Mouse (Mus musculus) monocyte, adult 5-6 weeks (primary cell): ENCODE results near the gene Crnn. TPM values are rescaled to one million over a fixed set of nuclear protein-coding genes. Genes with fewer than 3 reads are reported as not detected.

ENCODE experiments used
- ATAC-seq: fragments of 153-309, 156-312 bp; replicated peaks from 2 replicates; pipeline ENCODE4 v1.8.0; 2017; ENCODE audit warnings: mild to moderate bottlenecking; ENCODE audit not compliant: low TSS enrichment, insufficient number of reproducible peaks, severe bottlenecking, poor library complexity, low FRiP score
- total RNA-seq: library from RNA; stranded (forward); fragments of 200-1000, 200-491, 200-594 nt; gene quantifications from 3 replicates; pipeline ENCODE4 v1.2.3, GENCODE M21; 2017

Crnn gene
- not detected in 3 replicates for total RNA-seq

DNA sequence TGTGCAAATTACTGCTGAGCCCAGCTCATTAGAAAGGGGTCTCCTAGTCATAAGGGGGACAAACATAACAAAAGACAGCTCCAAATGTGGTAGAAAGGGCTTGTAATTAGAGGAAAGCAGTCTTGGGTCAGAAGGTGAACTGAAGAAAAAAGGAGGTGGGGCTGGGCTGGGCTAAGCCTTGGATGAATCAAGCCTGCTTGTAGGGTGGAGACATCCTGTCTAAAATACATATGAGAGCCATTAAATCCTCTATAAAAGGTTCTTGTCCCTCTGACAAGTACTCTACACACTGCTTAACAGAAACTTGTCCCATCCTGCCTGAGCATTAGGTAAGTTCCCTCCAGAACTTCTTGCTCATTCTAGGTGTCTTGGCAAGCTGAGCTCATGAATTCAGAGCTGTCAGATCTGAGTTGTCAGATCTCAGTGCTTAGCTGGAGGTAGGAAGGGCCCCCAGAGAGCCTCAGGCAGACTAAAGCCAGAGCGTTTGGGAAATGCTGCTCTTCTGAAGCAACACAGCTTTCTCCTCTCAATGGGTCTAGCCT, at the start of gene Crnn:
TSS of gene Crnn (plus strand) at position 278 of the 542 bp plus-strand sequence.
- no peak for ATAC-seq

- ATAC-seq = no peak
Observed at GRCm38 (mm10) chr3:93096447-93096846, 48.1 kb upstream of the Crnn start.

- no peak for ATAC-seq
Observed at GRCm38 (mm10) chr3:93111668-93112067, 32.9 kb upstream of the Crnn start.

DNA sequence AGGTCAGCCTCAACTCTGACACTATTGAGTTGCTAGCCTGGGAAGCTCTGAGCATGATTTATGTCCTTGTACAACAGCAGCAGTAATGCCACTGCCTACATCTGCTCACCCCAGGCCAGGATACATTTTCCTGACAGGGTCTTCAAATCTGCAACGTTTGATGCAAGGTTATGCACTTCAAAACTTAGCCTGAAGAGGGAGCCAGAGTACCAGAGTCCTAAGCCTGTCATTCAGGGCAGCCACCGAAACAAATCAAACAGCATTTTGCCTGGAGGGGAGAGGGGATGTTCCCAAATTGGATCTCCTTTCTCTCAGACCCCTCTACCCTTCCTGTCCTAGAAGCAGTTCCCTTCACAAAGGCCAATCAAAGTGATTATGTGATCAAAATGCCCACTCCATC, 30.1 kb upstream of the Crnn start:
- ATAC-seq = no peak

GRCm38 (mm10) chr3:93119101-93119500, 25.5 kb upstream of the Crnn start:
- ATAC-seq = no peak

DNA sequence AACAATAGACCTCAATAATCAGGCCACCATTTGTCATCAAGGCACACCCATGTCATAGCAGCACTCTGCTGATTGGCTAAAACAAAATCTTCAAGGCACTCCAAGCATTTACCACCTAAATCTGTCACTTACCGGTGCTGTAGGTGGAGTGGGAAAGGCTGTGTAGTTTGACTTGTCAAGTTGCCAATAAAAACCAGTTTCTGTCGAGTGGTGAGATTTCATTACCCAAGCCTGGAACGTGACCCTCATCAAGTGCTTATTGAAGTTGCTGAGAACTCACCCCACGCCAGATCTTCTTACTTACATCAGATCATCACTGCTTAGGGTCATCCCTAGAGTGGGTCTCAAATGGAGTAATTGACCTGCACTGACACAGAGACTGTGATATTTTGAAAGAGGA, 16.5 kb upstream of the Crnn start:
- ATAC-seq = no peak

DNA sequence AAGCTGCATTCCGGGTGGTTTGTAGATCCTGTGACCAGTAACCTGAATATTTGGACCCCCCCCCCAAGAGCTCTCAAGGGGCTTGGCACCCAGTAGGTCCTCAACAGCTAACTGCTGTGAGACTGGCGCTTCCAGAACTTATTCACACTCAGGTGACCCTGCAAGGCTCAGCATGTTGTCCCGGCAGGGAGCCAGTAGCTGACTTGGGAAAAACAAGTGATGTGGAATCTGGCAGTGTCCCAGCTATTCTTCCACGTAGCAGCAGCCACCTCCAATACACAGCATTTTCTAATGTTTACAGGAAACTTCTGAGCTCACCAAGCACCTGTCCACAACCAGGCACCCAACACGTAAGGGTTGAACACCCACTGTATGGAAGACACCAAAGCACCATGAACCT, 15.5 kb upstream of the Crnn start:
- ATAC-seq = no peak

DNA sequence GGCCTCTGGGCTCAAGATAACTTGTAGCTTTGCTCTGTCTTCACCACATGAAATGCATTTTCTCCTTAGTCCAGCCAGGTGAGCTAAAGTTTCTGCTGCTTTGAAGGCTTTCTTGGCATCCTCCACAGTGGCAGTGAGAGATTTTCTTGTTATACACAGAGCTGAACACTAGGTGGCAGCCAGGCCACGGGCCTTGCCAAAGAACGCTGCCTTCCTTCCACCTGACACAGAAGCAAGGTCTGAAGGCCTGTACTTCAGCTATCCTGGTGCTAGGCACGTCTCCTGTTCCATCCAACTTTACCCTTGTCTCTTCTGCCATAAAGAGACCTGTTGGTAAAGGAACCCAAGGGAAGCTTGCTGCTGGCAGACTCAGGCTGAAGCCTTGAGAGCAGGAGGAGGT, 14.1 kb upstream of the Crnn start:
- ATAC-seq = no peak

- ATAC-seq = no peak
Observed at GRCm38 (mm10) chr3:93162502-93162901, 17.9 kb downstream of the Crnn start.

DNA sequence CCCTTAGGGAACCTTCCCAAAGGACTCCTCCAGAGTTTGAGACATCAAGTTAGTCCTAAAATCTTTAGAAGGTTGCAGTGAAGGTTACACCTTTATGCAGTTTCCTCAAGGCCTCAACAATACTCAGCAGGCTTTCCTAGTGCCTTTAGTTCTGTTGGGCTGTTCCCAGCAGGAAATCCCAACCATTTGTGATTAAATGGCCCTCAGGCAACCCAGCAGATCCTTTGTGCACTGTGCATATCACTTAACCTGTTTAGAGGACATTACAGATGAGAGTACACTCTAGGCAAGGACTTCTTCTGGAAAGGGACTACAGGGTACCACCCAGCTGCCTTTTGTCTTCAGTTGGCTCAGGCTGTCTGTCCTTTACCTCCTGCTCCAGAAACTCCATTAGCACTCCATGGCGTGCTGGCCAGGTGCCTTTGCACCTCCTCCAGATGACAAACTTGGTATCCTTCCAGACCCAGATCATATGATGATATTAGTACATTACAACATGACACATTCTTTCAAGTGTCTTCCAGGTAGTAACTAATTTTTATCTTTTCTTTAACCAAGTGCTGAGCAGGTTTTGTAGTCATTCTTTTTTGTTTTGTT, 18.5 kb downstream of the Crnn start:
- ATAC-seq = no peak

GRCm38 (mm10) chr3:93180856-93181255, 36.3 kb downstream of the Crnn start:
- ATAC-seq = no peak

DNA sequence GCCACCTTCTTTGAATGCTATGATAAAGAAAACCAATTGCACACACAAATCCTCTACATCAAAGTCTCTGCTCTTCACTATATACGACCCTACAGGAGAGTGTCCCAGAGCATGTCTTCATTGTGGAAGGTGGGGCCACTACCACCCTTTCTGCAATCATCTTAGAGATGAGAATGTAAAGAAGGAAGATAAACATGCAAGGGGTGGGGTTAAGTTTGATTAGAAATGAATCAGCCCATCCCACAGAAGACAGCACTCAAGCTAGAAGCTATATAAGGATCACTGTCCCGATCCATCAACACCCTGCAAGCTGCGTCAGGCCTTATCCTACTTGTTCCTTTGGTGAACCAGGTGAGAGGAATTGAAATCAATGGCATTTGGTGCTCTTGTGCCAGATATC, 52.4 kb downstream of the Crnn start, which contains the start of gene Flg2:
TSS of gene Flg2 (plus strand) at position 301 of the 400 bp plus-strand sequence.
- ATAC-seq = no peak

Other genes with a start within 250 kb of the Crnn start
- not detected in 3 replicates for gene Lce3a, start 218.6 kb upstream of the Crnn start, total RNA-seq
- gene Lce3b, start 211.8 kb upstream of the Crnn start, total RNA-seq = not detected in 3 replicates
- gene Lce3c, start 200.3 kb upstream of the Crnn start, total RNA-seq = not detected in 3 replicates
- gene Lce3d, start 187.4 kb upstream of the Crnn start, total RNA-seq = not detected in 3 replicates
- gene Lce3e, start 177.7 kb upstream of the Crnn start, total RNA-seq = not detected in 3 replicates
- not detected in 3 replicates for gene Lce3f, start 152.6 kb upstream of the Crnn start, total RNA-seq
- not detected in 3 replicates for gene Crct1, start 129.1 kb upstream of the Crnn start, total RNA-seq
- not detected in 3 replicates for gene Lce1m, start 125.7 kb upstream of the Crnn start, total RNA-seq
- 0.19 TPM in 1 of 3 replicates, not detected in the others for gene Gm4858, start 76.0 kb upstream of the Crnn start, total RNA-seq
- gene Flg2, start 52.5 kb downstream of the Crnn start, total RNA-seq = not detected in 3 replicates
- gene Flg, start 128.7 kb downstream of the Crnn start, total RNA-seq = not detected in 3 replicates
- gene Hrnr, start 175.0 kb downstream of the Crnn start, total RNA-seq = not detected in 3 replicates
- not detected in 3 replicates for gene Rptn, start 248.9 kb downstream of the Crnn start, total RNA-seq